Mouse (Mus musculus) thymus, postnatal 25 days (tissue): ENCODE results near the gene Mettl7a1.
"Not testable (repeated sequence)": the region's sequence is repeated elsewhere in the genome, so short reads cannot be mapped to it uniquely, and the experiment has no call there.

Experiments
- DNase-seq: peaks from one replicate; pipeline ENCODE4 v3.0.0; 2022

The Mettl7a1 gene

GRCm38 (mm10) chr15:100303428-100304018, 417 bp upstream of the Mettl7a1 start:
- DNase-seq, result no peak

- no peak for DNase-seq
These were observed 2.3 kb downstream of the Mettl7a1 start for GRCm38 (mm10) chr15:100306201-100306600.

DNA sequence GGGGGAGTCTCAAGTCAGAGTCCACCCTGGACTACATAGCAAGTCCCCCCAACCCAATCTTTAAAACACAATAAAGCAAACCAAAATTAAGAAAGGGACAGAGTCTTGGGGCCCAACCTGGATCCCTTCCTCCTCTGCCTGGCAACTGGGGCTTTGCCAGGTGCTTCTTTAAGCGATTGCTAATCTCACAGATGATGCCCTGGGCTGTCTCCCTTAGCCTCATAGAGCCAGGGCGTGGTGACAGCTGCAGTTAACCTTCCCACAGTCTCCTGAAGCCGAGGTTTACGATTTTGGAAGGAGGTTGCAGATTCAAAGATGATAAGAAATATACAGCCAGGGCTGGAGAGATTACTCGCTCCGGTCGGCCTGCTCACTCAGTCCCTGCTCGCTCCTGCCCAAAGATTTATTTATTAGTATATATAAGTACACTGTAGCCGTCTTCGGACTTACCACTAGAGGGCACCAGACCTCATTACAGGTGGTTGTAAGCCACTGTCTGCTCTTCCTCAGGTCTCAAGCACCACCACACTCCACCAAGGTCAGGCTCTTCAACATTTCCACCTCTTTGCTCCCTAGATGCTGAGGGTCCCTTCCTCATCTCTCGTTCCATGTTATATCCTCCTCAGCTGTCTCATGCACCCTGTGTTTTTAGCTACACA, 3.6 kb downstream of the Mettl7a1 start:
- peak; percentile 24 for DNase-seq

DNA sequence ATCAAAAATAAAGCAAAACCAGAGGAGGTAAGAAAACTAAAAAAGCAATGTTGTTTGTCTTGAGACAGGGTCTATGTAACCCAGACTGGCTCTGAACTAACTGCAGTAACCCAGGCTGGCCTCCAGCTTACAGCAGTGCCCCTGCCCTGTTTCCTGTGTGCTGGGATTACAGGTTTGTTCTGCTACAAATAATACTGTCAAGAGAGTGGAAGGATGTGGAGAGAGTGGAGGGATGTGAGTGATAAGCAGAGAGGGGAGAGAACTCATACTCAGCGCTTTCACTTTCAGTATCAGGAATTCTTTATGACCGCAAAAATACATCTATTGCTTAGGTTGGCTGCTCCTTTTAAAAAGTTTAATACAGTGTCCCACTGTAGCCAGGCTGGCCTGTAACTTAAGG, 8.4 kb downstream of the Mettl7a1 start:
- DNase-seq, result no peak

GRCm38 (mm10) chr15:100314448-100315145, 10.7 kb downstream of the Mettl7a1 start:
- no peak for DNase-seq

DNA sequence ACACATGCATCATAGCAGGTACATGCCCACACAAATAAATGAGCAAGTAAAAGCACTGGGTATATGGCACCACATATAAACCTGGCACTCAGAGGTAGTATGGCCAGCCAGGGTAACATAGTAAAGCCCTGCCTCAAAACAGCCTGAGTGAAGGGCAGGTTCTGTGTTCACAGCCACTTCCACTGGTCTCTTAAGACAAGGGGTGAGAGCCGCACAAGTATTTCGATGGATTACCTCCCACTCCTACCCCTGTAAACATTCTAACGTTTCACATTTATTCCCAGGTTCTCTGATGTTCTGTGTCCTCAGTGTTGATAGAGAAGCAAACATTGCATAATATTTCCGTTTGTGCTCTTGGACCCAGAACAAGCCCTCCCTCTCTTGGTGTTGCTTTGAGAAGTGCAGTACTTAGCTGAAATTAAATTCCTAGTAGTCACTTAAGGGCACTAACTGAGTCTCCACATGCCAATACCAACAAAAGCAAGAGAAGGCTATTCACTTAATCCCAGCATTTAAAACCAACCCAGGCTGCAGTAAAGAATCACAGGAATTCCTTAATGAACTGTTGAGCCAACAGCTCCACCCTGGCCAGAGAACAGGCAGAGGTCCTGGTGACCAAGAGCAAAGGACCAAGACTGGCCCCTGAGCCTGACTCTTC, 14.2 kb downstream of the Mettl7a1 start:
- DNase-seq, result not testable (repeated sequence)

DNA sequence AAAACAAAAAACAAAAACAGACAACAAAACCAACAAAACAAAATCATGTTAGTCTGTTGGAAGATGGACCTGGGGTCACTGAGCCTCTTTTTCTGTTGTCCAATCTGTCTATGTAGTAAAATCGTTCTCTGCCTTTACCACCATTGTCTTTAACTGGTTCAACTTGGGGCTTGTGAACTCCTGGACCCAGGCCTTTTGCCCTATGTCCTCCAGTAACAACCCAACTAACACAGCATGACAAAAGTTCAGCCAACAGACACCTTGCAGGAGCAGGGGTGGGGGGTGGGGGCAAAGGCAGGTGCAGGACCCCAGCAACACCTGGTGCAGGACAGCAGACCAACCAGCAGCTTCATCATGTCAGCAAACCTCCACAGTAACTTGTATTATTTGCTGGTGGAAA, 15.9 kb downstream of the Mettl7a1 start:
- no peak for DNase-seq

- DNase-seq, result no peak
These were observed 16.5 kb downstream of the Mettl7a1 start for GRCm38 (mm10) chr15:100320295-100320905.

- DNase-seq, result no peak
These were observed 17.2 kb downstream of the Mettl7a1 start for GRCm38 (mm10) chr15:100321134-100321533.

DNA sequence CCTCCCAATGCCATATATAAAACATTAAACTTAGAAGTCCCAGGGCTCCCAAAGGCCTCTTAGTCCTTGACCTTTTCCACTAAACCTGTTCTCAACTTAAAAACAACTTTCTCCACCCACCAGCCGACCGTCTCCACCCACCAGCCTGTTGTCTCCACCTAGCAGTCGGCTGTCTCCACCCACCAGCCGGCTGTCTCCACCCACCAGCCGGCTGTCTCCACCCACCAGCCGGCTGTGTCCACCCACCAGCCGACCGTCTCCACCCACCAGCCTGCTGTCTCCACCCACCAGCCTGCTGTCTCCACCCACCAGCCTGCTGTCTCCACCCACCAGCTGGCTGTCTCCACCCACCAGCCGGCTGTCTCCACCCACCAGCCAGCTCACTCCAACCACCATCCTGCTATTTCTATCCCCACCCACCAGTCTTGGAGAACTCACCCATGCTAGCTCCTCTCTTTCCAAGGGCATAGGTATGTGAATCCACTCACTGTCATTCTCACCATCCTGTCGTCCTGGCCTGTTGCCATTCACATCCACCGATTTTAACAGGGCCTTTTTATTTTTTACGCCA, 20.2 kb downstream of the Mettl7a1 start:
- no peak for DNase-seq

GRCm38 (mm10) chr15:100325235-100325634, 21.3 kb downstream of the Mettl7a1 start:
- no peak for DNase-seq

DNA sequence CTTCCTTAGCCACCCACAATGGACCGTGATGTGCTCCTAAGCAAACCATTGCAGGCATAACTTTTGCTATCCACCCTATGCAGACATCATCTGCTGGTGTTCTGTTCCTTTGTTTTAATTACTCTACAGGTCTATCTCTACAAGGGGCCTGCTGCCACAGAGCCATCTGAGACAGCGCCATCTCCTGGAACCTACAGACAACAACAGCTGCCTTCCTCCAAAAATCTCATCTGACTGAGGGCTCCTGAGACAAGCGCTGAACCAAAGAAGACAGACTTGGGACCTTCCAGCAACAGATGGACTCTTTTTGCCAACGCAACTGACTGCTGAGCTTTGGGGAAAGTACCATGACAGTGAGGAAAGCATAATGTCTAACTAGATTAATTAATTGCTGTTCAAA, 24.1 kb downstream of the Mettl7a1 start:
- DNase-seq, result not testable (repeated sequence)

DNA sequence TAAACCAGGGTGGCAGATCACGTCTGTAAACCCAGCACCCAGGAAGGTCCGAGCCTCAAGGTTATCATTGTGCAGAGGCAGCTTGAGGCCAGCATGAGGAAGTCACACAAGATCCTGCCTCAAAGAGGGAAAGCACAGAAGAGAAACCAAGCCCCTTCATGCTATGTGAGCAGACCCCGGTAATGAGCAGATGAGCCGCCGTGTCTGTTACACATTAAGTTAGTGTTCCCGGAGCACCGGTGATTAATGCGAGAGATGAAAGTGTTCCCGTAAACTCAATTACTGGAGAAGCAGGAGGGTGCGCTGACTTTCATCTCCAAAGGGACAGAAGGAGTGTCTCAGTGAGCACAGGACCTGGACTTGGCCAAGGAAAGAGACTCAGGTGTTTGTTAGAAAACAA, 25.4 kb downstream of the Mettl7a1 start:
- DNase-seq, result not testable (repeated sequence)

- no peak for DNase-seq
These were observed 26.8 kb downstream of the Mettl7a1 start for GRCm38 (mm10) chr15:100330739-100331138.

GRCm38 (mm10) chr15:100332077-100332961, 28.4 kb downstream of the Mettl7a1 start:
- not testable (repeated sequence) for DNase-seq

GRCm38 (mm10) chr15:100334629-100335028, 30.7 kb downstream of the Mettl7a1 start, which contains the start of gene Mettl7a3:
TSS of gene Mettl7a3 (plus strand) at chr15:100334929.
- no peak for DNase-seq

DNA sequence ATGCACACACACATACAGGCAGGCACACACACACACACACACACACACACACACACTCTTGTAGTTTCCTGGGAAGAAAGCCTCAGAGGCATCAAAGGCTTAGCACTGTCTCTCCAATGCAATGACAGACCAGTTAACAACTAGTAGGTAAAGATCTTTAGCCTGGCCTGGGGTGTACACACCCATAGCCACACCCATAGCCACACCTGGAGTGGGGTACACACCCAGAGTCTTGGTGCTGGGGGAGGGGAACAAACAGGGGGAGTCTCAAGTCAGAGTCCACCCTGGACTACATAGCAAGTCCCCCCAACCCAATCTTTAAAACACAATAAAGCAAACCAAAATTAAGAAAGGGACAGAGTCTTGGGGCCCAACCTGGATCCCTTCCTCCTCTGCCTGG, 33.4 kb downstream of the Mettl7a1 start:
- DNase-seq, result not testable (repeated sequence)

GRCm38 (mm10) chr15:100337847-100338246, 33.9 kb downstream of the Mettl7a1 start:
- peak; percentile 70 for DNase-seq

- DNase-seq, result not testable (repeated sequence)
These were observed 37.5 kb downstream of the Mettl7a1 start for GRCm38 (mm10) chr15:100341314-100341980.

DNA sequence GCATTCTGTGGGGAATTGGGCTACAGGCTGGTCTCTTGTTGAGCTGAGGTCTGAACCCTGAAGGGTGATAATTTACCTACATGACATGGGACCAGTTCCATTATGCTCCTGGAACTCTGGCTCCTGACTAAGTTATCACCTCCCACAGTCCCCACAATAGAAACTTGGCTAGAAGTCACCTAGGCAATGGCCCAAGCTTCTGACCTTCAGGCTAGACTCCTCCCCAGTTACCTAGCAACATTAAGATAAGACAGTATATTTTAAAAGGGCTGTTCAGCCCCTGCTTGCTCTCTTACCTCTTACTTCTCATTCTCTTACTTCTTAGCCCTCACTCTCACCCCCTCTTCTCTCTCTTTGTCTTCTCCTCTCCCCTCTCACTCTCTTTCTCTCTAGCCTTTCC, 41.5 kb downstream of the Mettl7a1 start:
- DNase-seq, result no peak

- no peak for DNase-seq
These were observed 42.8 kb downstream of the Mettl7a1 start for GRCm38 (mm10) chr15:100346761-100347160.
